Mouse (Mus musculus): ENCODE measurements around the gene Sv2c. TPM values are rescaled to one million over a fixed set of nuclear protein-coding genes. Genes with fewer than 3 reads are reported as not detected.

The Sv2c gene
- total RNA-seq, 1 experiment from 2014 or later = 3.1 TPM

- DNase-seq = no peak
These were observed 79.6 kb downstream of the Sv2c start for GRCm38 (mm10) chr13:96052755-96053154.

- no peak for DNase-seq
These were observed 87.0 kb downstream of the Sv2c start for GRCm38 (mm10) chr13:96045396-96045795.

DNA sequence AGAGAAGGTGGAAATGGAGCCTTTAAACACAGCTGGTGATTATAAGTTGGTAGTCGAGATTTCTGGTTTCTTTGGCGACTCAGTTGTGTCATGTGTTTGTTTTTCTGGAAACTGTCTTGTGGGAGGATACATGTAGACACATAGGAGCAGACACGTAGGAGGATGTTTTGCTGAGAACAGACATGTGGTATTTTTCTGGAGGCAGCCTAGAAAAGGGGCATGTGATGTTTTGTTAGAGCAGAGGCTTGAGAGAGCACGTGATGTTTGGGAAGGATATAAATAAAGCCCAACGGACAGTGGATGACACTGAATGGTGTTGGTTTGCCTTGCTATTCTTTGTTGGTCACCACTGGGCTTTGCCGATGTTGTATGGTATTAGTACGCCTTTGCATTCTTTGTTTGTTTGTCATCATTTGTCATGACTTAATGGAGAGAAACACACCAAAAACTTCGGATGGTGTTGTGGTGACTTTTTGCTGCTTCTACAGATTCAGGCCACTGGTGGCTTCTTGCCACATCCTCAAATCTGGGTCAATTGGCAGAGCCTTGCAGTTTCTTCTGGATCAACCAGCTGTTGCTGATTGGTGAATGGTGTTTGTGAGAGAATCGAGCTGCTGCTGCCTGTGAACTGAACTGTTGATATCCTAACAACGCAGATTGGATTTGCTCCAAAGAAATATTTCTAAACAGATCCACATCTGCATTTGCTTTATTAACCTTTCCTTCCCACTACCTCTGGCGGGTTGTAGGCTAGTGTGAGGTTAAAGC, 91.9 kb downstream of the Sv2c start:
- DNase-seq = no peak

DNA sequence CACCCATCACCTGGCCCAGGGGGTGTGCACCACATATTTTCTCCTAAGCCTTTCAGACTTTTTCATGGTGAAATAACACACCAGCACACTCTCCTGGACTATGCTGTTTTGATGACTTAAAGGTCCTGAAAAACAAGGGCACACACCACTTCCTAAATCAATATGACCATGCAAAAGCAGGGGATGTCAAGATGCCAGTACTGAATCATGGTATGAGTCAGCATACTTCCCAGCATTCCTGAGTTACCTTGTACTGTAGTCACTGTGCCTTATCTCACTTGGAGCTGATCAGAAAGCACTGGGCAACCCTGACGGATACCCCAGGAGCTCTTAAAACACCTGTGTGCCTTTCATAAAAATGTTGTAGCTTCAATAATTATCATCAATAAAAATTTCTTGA, 92.8 kb downstream of the Sv2c start:
- no peak for DNase-seq

GRCm38 (mm10) chr13:96030368-96031223, 101.8 kb downstream of the Sv2c start:
- DNase-seq = peak; percentile 55

GRCm38 (mm10) chr13:96023858-96024257, 108.5 kb downstream of the Sv2c start:
- DNase-seq = no peak

DNA sequence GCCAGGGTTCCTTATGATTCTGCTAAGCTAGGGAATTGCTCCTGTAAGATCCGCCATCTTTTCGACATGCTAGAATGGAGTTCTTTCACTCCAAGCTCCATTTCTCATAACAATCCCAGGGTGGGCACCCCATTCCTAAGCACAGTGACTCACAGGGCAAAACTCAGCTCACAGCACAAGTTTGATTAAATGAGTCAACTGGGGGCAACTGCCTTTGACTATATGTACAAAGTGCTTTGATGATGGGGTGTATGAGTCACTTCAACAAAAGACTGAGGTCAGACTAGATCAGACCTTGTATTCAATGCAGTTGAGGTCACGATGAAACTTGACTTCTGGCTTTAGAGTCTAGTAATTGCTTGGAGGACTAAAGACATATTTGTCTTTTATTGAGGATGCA, 116.9 kb downstream of the Sv2c start:
- DNase-seq = no peak

GRCm38 (mm10) chr13:96010861-96011511, 121.4 kb downstream of the Sv2c start:
- peak; percentile 67 for DNase-seq

DNA sequence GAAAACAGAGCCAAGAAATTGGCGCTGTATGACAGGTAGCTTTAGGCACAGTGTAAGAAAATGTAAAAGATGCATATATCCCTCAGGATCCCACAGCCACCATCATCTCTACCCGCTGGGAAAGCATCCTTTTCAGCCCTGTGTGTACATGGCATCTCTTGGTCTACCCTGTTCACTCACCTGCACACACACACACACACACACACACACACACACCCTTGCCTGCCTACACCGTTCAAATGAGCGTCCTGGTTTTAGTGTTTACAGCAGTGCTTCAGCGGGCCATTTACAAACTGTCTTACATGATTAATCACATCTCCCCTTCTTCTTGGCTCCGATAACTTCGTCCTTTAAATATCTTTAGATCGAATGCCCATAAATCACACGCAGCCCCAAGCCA, 123.4 kb downstream of the Sv2c start:
- DNase-seq = no peak

DNA sequence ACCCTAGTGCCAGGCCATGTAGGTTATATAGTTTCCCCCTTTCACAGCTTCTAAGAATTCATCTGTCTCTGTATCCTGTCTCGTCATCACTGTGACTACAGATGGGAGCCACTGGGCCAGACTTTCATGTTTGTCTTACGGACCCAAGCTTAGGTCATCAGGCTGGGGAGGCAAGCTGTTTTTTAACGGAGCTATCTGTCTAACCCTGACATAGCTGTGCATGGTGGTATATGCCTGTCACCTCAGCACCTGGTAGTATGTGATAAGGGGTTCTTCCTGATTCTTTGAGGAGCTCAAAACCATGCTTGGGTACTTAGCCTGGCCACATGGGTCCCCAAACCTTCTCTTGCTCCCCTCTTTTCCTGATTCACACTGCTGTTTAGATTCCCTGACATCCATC, 124.2 kb downstream of the Sv2c start:
- no peak for DNase-seq

GRCm38 (mm10) chr13:96003539-96003938, 128.8 kb downstream of the Sv2c start:
- no peak for DNase-seq

- peak; percentile 28 for DNase-seq
These were observed 129.9 kb downstream of the Sv2c start for GRCm38 (mm10) chr13:96002475-96002874.

DNA sequence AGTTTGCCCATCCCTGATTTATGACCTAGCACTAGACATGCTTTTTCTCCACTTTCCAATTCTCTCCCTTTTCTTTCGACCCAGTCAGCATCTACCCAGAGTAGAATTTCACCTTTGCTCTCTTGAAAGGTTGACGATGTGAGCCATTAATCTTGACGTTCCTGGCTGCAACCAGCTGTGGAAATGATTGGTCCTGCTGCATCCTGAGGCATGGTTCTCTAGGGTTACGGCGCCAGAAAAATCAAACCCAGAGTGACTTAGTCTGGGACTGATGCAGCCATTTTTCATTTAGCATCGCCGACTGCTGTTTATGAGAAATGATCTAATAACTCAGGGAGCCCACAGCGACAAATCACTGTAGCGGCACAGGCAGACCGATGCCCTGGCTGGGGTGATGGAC, 133.0 kb downstream of the Sv2c start:
- DNase-seq = no peak

DNA sequence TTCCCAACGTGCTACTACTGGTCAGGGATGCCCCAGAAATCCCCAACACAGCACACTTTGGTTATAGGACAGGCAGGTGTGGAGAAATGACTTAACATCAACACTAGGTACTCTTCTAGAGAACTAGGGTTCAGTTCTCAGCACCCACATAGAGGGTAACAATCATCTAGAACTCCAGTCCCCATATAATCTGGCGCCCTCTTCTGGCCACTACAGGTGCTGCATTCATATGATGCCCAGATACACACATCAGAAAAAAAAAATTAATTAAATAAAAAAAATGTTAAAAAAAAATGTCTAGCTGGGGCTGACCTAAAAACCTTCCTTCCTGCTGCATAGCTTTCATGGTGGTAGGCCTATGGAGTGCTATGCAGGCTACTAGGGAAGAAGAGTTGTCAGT, 135.1 kb downstream of the Sv2c start:
- DNase-seq = no peak

GRCm38 (mm10) chr13:95994705-95995703, 137.4 kb downstream of the Sv2c start:
- peak; percentile 60 for DNase-seq

GRCm38 (mm10) chr13:95988181-95988580, 144.2 kb downstream of the Sv2c start:
- peak; percentile 37 for DNase-seq

DNA sequence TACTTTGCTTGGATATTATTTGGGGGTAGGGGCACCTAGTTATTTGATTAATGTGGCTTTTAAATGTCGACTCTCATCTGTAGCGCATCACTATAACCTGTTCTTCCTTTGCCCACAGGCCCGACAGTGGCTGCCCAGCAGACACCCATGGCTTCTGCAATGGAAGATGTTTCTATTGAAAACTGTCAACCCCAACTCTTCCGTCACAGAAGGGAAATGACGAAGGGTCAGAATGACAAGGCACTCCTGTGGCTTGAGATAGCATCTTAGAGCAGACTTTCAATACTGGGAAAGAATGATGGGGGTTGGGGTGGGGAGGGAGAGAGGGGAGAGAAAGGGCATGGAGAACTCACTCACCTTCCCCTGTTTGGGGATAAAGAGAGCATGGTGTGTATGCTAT, 145.2 kb downstream of the Sv2c start:
- DNase-seq = no peak

DNA sequence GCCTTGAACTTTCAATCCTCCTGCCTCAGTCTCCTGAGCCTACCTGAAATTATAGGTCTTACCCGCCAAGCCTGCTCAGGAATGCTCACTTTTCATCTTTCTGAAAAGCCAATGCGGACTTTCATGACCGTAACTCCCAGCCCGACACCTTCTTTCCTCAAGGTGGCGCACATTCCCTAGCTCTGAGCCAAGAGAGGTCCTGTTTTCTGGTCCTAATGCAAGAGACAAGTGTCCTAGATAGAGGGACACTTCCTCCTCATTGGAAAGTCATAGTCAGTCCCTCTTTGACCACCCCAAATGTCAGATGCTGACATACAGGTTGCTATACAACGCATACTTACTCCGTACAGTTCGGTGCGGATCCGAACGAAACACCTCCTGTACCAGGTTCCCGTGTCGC, 146.0 kb downstream of the Sv2c start:
- DNase-seq = peak; percentile 52

- DNase-seq = no peak
These were observed 157.2 kb downstream of the Sv2c start for GRCm38 (mm10) chr13:95975225-95975624.

GRCm38 (mm10) chr13:95974106-95974505, 158.3 kb downstream of the Sv2c start:
- no peak for DNase-seq

DNA sequence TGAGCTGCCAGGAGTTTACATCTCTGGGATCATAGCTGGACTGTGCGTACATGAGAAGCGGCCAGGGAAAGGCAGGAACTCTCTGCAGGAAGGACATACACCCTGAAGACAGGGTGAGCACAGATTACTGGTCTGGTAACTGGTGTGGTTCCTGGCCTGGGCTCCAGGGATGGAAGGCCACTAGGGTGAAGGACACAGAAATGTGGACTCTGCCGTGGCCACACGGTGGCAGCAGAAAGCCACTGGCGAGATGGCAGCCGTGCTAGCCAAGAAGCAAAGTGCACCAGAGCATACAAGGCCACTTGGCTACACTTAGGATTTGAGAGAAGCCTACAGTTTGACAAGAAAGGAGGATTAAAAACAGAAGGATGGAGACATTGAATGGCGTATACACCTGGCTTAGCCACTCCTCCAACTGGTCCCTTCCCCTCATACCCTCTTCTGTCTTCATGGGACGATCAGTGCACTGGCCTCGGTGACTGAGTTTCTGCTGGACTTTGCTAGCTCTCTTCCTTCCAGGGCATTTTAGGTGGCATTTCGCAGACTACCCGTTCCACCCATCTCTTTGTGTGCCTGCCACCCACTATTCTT, 158.9 kb downstream of the Sv2c start:
- DNase-seq = peak; percentile 90
